20 mouse cellular contexts compared by ENCODE assay signal in genomic region chr8:4401442-4401841, GRCm38 (mm10).
"Had no signal": no experiment of that assay in that cellular context is flagged by ENCODE, and none has a peak within 500 bp of the region (broad histone marks: within the 10 kb centered on the region; RNA-seq: fewer than 3 reads in every experiment).

No protein-coding gene starts in this region.

- ATAC-seq: forebrain, embryonic 13.5 days; forebrain, embryonic 14.5 days; forebrain, embryonic 15.5 days; forebrain, embryonic 16.5 days; forebrain, postnatal 0 days had no signal

- DNase-seq: cerebellum, adult 2 months; cerebellum, adult 9-10 months; cerebellum, adult 9-11 months; cerebellum, postnatal 10 days; cerebellum, postnatal 14 days; cerebellum, postnatal 25 days; cerebellum, postnatal 36 days; embryo, embryonic 11 days; forebrain, postnatal 0 days; gastrocnemius, adult 2 months; gastrocnemius, postnatal 10 days; gastrocnemius, postnatal 14 days; gastrocnemius, postnatal 25 days; gastrocnemius, postnatal 36 days; heart, adult 18-20 months; heart, adult 2 months had no signal
